Mouse (Mus musculus) limb, embryonic 11.5 days (tissue): ENCODE results near the gene Msrb3. TPM values are rescaled to one million over a fixed set of nuclear protein-coding genes. Genes with fewer than 3 reads are reported as not detected.

Experiments
- ATAC-seq: fragments of 200-750 bp; cut with Nextera tagmentation; 2 replicates; pipeline ENCODE4 v1.8.0; 2017; ENCODE audit warnings: low read depth; ENCODE audit not compliant: insufficient number of reproducible peaks, low FRiP score, low TSS enrichment
- DNase-seq: peaks from one replicate; pipeline ENCODE4 v3.0.0-alpha.2; 2015; ENCODE audit warnings: low spot score
- H3K27ac ChIP-seq: fragments of 300-500 bp; sonication (generic); replicated peaks from 2 replicates; pipeline ENCODE4 v1.5.1; 2014; ENCODE audit warnings: low read depth, mild to moderate bottlenecking, low read length
- H3K27me3 ChIP-seq: fragments of 300-500 bp; sonication (generic); 2 replicates; pipeline ENCODE4 v1.6.1; 2014; ENCODE audit warnings: mild to moderate bottlenecking, low read length, mixed read lengths; ENCODE audit not compliant: control insufficient read depth, insufficient read depth
- H3K36me3 ChIP-seq: fragments of 300-500 bp; sonication (generic); 2 replicates; pipeline ENCODE4 v1.6.1; 2014; ENCODE audit warnings: mild to moderate bottlenecking, low read length, moderate library complexity, mixed read lengths; ENCODE audit not compliant: control insufficient read depth, insufficient read depth
- H3K4me1 ChIP-seq: fragments of 300-500 bp; sonication (generic); 2 replicates; pipeline ENCODE4 v1.6.1; 2014; ENCODE audit warnings: low read length, mixed read lengths; ENCODE audit not compliant: control insufficient read depth, insufficient read depth
- H3K4me2 ChIP-seq: fragments of 300-500 bp; sonication (generic); 2 replicates; pipeline ENCODE4 v1.6.1; 2014; ENCODE audit warnings: low read depth, mild to moderate bottlenecking, moderate library complexity; ENCODE audit not compliant: severe bottlenecking
- H3K4me3 ChIP-seq: fragments of 300-500 bp; sonication (generic); 2 replicates; pipeline ENCODE4 v1.5.1; 2014; ENCODE audit warnings: low read depth, low read length
- H3K9ac ChIP-seq: fragments of 300-500 bp; sonication (generic); 2 replicates; pipeline ENCODE4 v1.6.1; 2014; ENCODE audit warnings: mild to moderate bottlenecking, low read length
- H3K9me3 ChIP-seq: fragments of 300-500 bp; sonication (generic); 2 replicates; pipeline ENCODE4 v1.6.1; 2016; ENCODE audit warnings: low read length; ENCODE audit not compliant: control insufficient read depth
- WGBS: fragments of 180-500 bp; shearing (Covaris S2); extraction: QIAGEN DNeasy Blood & Tissue Kit; methylation state at CpG from one replicate; pipeline ENCODE4 v1.1.7; 2014; 5-methylcytosine and 5-hydroxymethylcytosine counted together
- polyA plus RNA-seq: library from polyadenylated mRNA; unstranded; fragments of >200 nt; fragmentation: Nextera tagmentation; extraction: Ambion mirVana; gene quantifications from 2 replicates; pipeline ENCODE4 v1.2.1, GENCODE M21; 2014

The Msrb3 gene
- polyA plus RNA-seq, 1 experiment from 2014 or later, result 7.8 TPM

DNA sequence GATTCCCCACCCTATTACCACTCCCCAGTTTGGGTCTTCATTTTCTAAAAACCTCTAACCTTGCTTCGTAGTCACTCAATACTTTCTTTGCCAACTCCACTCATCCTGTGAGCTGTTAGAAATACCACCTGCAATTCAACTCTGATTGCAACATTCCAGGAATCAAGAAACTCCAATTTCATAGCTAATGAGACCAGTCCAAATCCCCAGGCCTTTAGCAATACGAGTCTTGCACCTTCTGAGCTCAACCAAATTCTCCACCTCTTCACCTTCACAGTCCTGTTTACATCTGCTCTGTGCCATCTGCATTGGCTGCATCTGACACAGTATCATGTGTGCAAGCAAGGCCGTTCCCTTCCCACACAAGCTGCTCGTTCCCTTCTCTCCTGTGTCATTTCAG lies 5.0 kb downstream of the Msrb3 start:
- 84% methylated on average over 4 of the region's 4 CpGs for WGBS
- Histone ChIP-seq H3K27ac (no peak overlapping the region), H3K36me3 (no peaks in the 10 kb centered on the region), H3K4me2 (no peak overlapping the region), H3K9ac (no peak overlapping the region), H3K27me3 (no peaks in the 10 kb centered on the region), H3K4me1 (no peaks in the 10 kb centered on the region), H3K9me3 (no peaks in the 10 kb centered on the region), H3K4me3 (no peak overlapping the region)
- ATAC-seq, result no peak
- DNase-seq, result no peak

DNA sequence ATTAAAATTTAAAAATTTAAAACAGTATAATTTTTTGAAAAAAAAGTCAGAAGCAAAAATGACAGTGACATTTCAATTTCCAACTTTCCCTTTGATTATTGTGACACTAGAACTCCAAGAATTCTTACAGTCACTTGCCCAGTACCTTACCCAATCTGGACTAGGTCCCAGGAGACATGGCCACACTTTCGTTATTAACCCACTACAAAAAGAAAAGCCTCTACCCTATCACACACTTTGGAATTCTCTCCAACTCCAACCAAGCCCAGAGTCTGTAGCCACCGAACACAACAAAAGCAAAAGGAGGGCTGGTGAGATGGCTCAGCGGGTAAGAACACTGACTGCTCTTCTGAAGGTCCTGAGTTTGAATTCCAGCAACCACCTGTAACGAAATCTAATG lies 7.8 kb downstream of the Msrb3 start:
- Histone ChIP-seq H3K27me3 (no peaks in the 10 kb centered on the region), H3K27ac (no peak overlapping the region)
- WGBS, result 95% methylated on average over 4 of the region's 4 CpGs

DNA sequence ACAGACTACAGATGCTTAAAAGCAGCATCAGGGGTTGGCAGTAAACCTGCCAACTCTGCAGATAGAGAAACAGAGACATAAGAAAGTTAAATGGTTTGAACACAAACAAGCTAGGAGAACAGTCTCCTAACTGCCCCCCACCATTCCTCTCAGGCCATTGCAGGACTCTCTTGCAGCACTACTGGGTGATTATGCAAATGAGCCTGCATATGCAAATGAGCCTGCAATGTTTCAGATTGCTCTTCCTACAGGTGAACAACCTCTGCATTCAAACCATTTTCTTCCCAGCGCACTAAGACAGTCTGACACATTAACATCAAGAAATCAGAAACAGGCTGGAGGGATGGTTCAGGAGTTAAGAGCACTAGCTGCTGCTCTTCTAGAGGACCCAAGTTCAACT lies 8.3 kb downstream of the Msrb3 start:
- no peaks in the 10 kb centered on the region for H3K27me3 ChIP-seq
- no peak overlapping the region for H3K4me3 ChIP-seq
- no peaks in the 10 kb centered on the region for H3K9me3 ChIP-seq
- H3K9ac ChIP-seq, result no peak overlapping the region
- no peaks in the 10 kb centered on the region for H3K4me1 ChIP-seq
- no peak overlapping the region for H3K27ac ChIP-seq
- H3K36me3 ChIP-seq, result no peaks in the 10 kb centered on the region
- H3K4me2 ChIP-seq, result no peak overlapping the region
- no peak for DNase-seq
- ATAC-seq, result no peak
- WGBS, result 94% methylated on average over 1 of the region's 1 CpGs

More for the DNA sequence above, 7.8 kb downstream of the Msrb3 start:
- DNase-seq (no peak), ATAC-seq (no peak)
- Histone ChIP-seq H3K9me3 (no peaks in the 10 kb centered on the region), H3K9ac (no peak overlapping the region), H3K4me2 (no peak overlapping the region), H3K4me1 (no peaks in the 10 kb centered on the region), H3K36me3 (no peaks in the 10 kb centered on the region), H3K4me3 (no peak overlapping the region)

DNA sequence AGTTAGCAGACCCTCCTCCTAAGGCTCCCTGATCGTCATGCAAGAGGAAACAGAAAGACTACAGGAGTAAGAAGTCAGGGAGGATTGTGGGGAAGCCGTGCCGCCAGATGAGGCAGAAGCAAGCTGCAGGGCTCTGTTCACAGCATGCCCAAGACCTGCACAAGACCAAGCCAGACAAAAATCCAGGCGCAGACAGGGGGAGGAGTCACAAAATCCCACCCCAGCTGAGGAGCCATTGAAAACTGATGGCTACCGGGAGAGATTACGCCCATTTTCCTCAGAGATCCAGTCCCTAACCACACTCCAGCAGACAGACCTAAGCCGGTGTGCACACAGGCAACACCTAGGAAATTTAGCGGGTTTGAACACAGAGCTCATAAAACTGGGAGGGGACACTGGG lies 10.4 kb downstream of the Msrb3 start:
- Histone ChIP-seq H3K27ac (no peak overlapping the region), H3K4me2 (no peak overlapping the region)
- 89% methylated on average over 8 of the region's 8 CpGs for WGBS

DNA sequence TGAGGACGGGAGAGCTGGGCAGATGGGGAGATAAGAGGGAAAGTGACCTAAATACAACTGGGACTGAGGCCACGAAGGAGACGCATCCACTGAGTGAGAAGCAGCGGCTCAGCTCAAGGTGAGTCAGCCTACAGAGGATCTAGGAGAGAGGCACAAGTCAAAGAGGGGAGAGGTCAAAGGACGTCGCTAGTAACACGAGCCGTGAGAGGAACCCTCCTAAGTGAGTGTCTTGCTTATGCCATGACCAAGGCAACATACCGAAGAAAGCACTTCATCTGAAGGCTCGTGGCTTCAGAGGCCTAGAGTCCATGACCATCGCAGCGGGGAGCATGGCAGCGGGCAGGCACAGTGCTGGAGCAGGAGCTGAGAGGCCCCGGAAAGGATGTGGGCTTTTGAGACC lies 14.7 kb downstream of the Msrb3 start:
- Histone ChIP-seq H3K4me1 (0 out of 2 replicates have a peak, but pooled peaks cover 3% of the 10 kb centered on the region), H3K27me3 (no peaks in the 10 kb centered on the region), H3K9ac (no peak overlapping the region), H3K27ac (no peak overlapping the region), H3K9me3 (no peaks in the 10 kb centered on the region), H3K4me2 (no peak overlapping the region), H3K36me3 (no peaks in the 10 kb centered on the region), H3K4me3 (no peak overlapping the region)
- DNase-seq (no peak), ATAC-seq (no peak)
- 93% methylated on average over 14 of the region's 14 CpGs for WGBS

More for the DNA sequence above, 10.4 kb downstream of the Msrb3 start:
- ATAC-seq (no peak), DNase-seq (no peak)
- Histone ChIP-seq H3K9me3 (no peaks in the 10 kb centered on the region), H3K4me3 (no peak overlapping the region), H3K36me3 (no peaks in the 10 kb centered on the region), H3K4me1 (no peaks in the 10 kb centered on the region), H3K9ac (no peak overlapping the region), H3K27me3 (no peaks in the 10 kb centered on the region)

DNA sequence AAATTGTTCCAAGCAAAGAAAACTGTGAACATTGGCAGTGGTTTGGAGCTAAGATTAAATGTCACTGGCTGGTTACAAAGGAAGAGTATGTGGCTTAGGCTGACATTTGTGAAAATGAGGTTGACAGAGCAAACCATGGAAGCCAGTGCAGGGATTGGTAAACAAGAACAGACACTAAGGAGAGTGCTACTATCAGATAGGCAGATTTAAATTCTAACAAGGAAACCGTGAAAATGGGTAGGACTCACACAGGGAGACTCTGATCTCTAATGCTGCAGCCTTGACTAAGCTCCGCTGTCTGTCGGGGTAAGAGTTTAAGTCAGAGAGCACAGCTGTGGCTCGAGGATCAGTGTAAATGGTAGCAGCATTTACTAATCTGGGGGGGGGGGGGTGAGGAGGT lies 15.2 kb downstream of the Msrb3 start:
- H3K4me2 ChIP-seq, result no peak overlapping the region
- no peak overlapping the region for H3K27ac ChIP-seq
- no peaks in the 10 kb centered on the region for H3K27me3 ChIP-seq
- H3K9ac ChIP-seq, result no peak overlapping the region
- DNase-seq, result no peak
- no peak overlapping the region for H3K4me3 ChIP-seq
- no peaks in the 10 kb centered on the region for H3K36me3 ChIP-seq
- no peak for ATAC-seq
- WGBS, result 69% methylated on average over 4 of the region's 4 CpGs
- H3K9me3 ChIP-seq, result no peaks in the 10 kb centered on the region
- H3K4me1 ChIP-seq, result 0 out of 2 replicates have a peak, but pooled peaks cover 3% of the 10 kb centered on the region

DNA sequence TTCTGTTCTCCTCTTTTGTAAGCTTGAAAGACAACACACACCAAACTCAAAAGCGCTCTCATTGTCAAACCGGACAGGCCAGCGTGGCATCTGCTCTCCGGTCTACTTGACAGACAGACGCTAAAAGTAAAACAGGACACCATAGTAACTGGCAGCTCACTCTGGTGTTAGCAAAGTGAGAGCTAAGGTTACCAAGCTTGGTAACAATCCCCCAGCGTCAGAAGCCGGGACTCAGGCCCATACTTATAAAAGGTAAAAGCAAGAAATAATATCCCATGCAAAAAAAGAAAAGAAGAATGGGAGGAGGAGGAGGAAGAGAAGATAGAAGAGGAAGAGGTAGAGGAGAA lies 15.9 kb downstream of the Msrb3 start:
- 9% methylated on average over 7 of the region's 7 CpGs for WGBS
- Histone ChIP-seq H3K9ac (no peak overlapping the region; the same call in 1 of the 2 replicates), H3K27me3 (no peaks in the 10 kb centered on the region), H3K36me3 (no peaks in the 10 kb centered on the region), H3K4me3 (no peak overlapping the region), H3K4me2 (peak overlapping the region; percentile 46), H3K9me3 (no peaks in the 10 kb centered on the region), H3K4me1 (0 out of 2 replicates have a peak, but pooled peaks cover 3% of the 10 kb centered on the region), H3K27ac (no peak overlapping the region)
- ATAC-seq (no peak), DNase-seq (no peak)

DNA sequence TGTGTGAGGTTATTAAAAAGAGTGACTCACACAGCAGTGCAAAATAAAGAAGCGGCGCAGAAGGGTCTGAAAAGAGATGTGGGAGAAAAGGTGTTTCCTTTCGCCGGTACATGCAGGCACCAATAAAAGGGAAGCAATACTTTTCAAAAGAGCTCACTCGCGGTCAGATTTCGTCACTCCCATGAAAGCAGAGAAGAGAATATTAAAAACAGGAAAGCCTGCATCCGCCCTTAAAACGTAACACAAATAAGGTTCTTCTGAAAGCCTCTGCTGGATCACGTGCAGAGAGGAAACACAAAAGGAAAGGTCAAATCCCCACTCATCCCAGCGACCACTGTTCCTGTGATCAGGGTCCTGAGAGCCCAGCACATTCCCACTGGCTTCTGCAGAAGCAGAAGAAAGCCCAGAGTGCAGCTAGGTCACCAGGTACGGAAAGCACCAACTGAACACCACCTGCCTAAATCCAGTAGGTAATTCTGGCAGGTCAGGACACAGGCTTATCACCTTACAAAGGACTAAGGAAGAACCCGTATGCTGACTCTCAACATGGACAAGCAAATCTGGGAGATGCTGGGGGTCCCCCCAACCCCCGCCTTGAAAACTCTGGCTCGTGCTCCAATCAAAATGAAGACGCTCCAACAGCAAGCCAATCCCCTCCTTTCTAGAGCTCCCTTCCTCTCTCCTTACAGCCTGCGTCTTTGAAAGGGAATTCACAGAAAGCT lies 16.4 kb downstream of the Msrb3 start:
- Histone ChIP-seq H3K27me3 (no peaks in the 10 kb centered on the region), H3K27ac (no peak overlapping the region), H3K4me3 (no peak overlapping the region), H3K9me3 (no peaks in the 10 kb centered on the region), H3K4me1 (0 out of 2 replicates have a peak, but pooled peaks cover 3% of the 10 kb centered on the region), H3K4me2 (peak overlapping the region; percentile 46), H3K9ac (no peak overlapping the region; the same call in 1 of the 2 replicates), H3K36me3 (no peaks in the 10 kb centered on the region)
- DNase-seq (peak; percentile 70), ATAC-seq (no peak; the same call in 1 of the 2 replicates)
- WGBS, result 20% methylated on average over 17 of the region's 17 CpGs
